Mouse (Mus musculus) heart, embryonic 12.5 days (tissue): ENCODE results near the gene Ankrd16. TPM values are rescaled to one million over a fixed set of nuclear protein-coding genes. Genes with fewer than 3 reads are reported as not detected.
A peak's percentile ranks its signal among the peaks of the same experiment; 100 is the strongest.

ENCODE experiments used
- ATAC-seq: fragments of 200-750 bp; cut with Nextera tagmentation; 2 replicates; pipeline ENCODE4 v1.8.0; 2017; ENCODE audit warnings: moderate TSS enrichment, moderate library complexity; ENCODE audit not compliant: insufficient number of reproducible peaks, low FRiP score
- H3K27ac ChIP-seq: fragments of 300-500 bp; sonication (generic); 2 replicates; pipeline ENCODE4 v1.5.1; 2016; ENCODE audit warnings: mild to moderate bottlenecking, moderate library complexity; ENCODE audit not compliant: poor library complexity, severe bottlenecking
- H3K27me3 ChIP-seq: fragments of 300-500 bp; sonication (generic); replicated peaks from 2 replicates; pipeline ENCODE4 v1.6.1; 2016; ENCODE audit warnings: mild to moderate bottlenecking, moderate library complexity
- H3K36me3 ChIP-seq: fragments of 300-500 bp; sonication (generic); 2 replicates; pipeline ENCODE4 v1.6.1; 2016; ENCODE audit warnings: mild to moderate bottlenecking, moderate library complexity
- H3K4me1 ChIP-seq: fragments of 300-500 bp; sonication (generic); replicated peaks from 2 replicates; pipeline ENCODE4 v1.6.1; 2016; ENCODE audit warnings: mild to moderate bottlenecking
- H3K4me2 ChIP-seq: fragments of 300-500 bp; sonication (generic); 2 replicates; pipeline ENCODE4 v1.6.1; 2016; ENCODE audit warnings: mild to moderate bottlenecking, moderate library complexity
- H3K4me3 ChIP-seq: fragments of 300-500 bp; sonication (generic); 2 replicates; pipeline ENCODE4 v1.5.1; 2016; ENCODE audit warnings: mild to moderate bottlenecking
- H3K9ac ChIP-seq: fragments of 300-500 bp; sonication (generic); 2 replicates; pipeline ENCODE4 v1.6.1; 2016; ENCODE audit warnings: mild to moderate bottlenecking, moderate library complexity
- H3K9me3 ChIP-seq: fragments of 300-500 bp; sonication (generic); replicated peaks from 2 replicates; pipeline ENCODE4 v1.6.1; 2016; ENCODE audit warnings: mild to moderate bottlenecking, moderate library complexity
- WGBS: fragments of 180-500 bp; shearing (Covaris S2); methylation state at CpG from one replicate; pipeline ENCODE4 v1.1.7; 2016; 5-methylcytosine and 5-hydroxymethylcytosine counted together
- polyA plus RNA-seq: library from polyadenylated mRNA; unstranded; fragments of >200 nt; fragmentation: Nextera tagmentation; extraction: Ambion mirVana; gene quantifications from 2 replicates; pipeline ENCODE4 v1.2.1, GENCODE M21; 2016

Gene Ankrd16
- 35.7 and 36.8 TPM in 2 replicates for polyA plus RNA-seq

DNA sequence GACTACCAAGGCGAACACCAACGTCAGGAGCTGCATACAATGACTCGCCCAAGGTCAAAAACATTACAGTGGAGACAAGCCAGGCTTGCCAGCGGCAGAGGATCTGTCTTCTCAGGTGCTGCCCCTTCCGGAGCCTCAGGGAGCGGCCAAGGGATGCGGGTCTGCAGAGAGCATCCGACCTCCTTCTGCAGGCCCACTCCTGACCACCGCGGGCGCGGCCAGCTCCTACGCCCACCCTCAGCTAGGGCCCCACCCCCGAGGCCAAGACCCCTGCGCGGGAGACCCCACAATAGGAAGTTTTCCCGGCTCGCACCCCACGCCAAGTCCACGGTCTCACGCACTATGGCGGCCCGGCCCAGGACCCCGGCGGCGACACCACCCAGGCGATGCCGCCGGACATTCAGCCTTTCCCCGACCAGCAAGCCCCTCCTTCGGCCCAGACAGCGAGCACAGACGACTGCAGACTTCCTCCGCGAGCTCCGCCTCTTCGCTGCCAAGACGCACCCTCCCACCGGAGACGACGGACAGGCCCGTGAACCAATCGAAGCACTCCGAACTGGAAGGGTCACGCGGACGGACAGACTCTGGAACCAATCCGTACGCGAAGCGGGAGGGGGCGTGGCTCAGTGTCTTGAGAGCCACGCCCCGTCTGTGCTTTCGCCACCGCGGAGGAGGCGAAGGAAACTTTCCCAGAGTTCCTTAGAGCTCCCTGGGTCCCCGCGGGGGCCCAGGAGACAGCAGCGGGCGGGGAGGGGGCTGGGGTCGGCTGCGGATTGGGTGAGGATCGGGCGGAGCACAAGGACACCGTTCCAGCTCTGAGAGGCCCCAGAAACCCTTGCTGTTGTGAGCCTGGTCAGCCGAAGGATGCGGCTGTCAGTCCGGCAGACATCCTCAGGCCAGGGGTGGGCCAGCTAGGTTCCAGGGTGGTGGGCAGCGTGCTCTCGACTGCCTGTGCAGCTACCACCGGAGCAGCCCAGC is at the start of gene Ankrd16, which contains the start of gene Fbh1:
Gene Ankrd16 (plus strand): TSS at position 786 of the 978 bp plus-strand sequence.
Gene Fbh1 (minus strand): TSS at position 492 of the 978 bp plus-strand sequence.
- peaks cover 27% of the 10 kb centered on the region for H3K36me3 ChIP-seq
- WGBS = under 1% methylated on average over 73 of the region's 73 CpGs
- peak; percentile 97 for ATAC-seq

GRCm38 (mm10) chr2:11729091-11729490 is 48.6 kb upstream of the Ankrd16 start:
- H3K4me2 ChIP-seq = no peak overlapping the region
- ATAC-seq = no peak
- 53% methylated on average over 3 of the region's 3 CpGs for WGBS
- H3K4me1 ChIP-seq = no peaks in the 10 kb centered on the region
- H3K27me3 ChIP-seq = no peaks in the 10 kb centered on the region
- H3K9me3 ChIP-seq = no peaks in the 10 kb centered on the region
- no peak overlapping the region for H3K27ac ChIP-seq
- H3K4me3 ChIP-seq = no peak overlapping the region
- H3K36me3 ChIP-seq = no peaks in the 10 kb centered on the region
- no peak overlapping the region for H3K9ac ChIP-seq

More for the DNA sequence above, at the start of gene Ankrd16, which contains the start of gene Fbh1:
- peak within 1 kb of the TSS; percentile 87 for H3K9ac ChIP-seq
- H3K4me2 ChIP-seq = peak within 1 kb of the TSS; percentile 80
- peak within 1 kb of the TSS; percentile 73 for H3K4me3 ChIP-seq
- no peaks in the 10 kb centered on the region for H3K27me3 ChIP-seq
- H3K9me3 ChIP-seq = no peaks in the 10 kb centered on the region
- H3K27ac ChIP-seq = peak within 1 kb of the TSS; percentile 95
- H3K4me1 ChIP-seq = peaks cover 28% of the 10 kb centered on the region

GRCm38 (mm10) chr2:11732978-11733377 is 44.7 kb upstream of the Ankrd16 start:
- H3K27me3 ChIP-seq = no peaks in the 10 kb centered on the region
- no peak overlapping the region for H3K9ac ChIP-seq
- H3K36me3 ChIP-seq = peaks cover 6% of the 10 kb centered on the region
- no peak overlapping the region for H3K4me2 ChIP-seq
- H3K27ac ChIP-seq = no peak overlapping the region
- H3K4me3 ChIP-seq = no peak overlapping the region
- ATAC-seq = no peak
- no peaks in the 10 kb centered on the region for H3K4me1 ChIP-seq
- WGBS = 70% methylated on average over 5 of the region's 5 CpGs
- H3K9me3 ChIP-seq = no peaks in the 10 kb centered on the region

DNA sequence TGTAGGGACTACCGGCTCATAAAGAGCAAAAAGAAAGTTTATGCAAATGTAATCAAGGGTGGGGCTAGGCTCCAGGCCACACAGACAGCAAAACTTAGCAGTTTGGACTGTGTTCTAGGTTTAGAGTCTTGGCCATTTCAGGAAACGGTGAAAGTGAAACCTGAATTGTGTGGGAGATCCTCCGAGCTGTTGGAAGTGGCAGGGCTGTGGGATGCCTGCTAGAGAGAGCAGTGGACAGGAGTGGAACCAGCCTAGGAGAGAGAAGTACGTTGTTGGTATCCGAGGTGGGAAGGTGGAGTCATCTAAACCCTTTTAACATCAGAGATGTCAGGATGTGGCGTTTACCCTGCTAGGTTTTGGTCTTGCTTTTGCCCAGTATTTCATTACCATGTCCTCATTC is 41.8 kb upstream of the Ankrd16 start:
- Histone ChIP-seq H3K4me1 (no peaks in the 10 kb centered on the region), H3K36me3 (peaks cover 32% of the 10 kb centered on the region), H3K4me3 (no peak overlapping the region), H3K4me2 (no peak overlapping the region), H3K9me3 (no peaks in the 10 kb centered on the region), H3K27me3 (no peaks in the 10 kb centered on the region), H3K9ac (no peak overlapping the region), H3K27ac (no peak overlapping the region)
- WGBS = 78% methylated on average over 6 of the region's 6 CpGs
- no peak for ATAC-seq

DNA sequence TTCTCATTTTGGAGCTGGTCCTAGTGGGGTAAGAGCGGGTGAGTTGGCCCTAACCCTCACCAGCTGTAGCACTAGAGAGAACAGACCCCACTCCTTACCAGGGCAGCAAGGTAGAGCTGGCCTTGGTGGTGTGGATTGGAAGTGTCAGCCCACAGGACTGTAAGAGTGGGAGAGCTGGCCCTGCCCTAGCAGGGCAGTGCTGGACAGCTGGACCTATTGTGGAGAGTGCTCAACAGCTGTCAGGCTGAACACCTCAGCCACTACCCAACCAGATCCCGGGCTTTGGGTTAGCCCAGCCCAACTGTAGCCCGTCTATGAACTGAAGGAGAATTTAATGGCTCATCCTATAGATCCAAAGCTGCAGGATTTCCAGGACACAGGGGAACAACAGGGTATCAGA is 38.9 kb upstream of the Ankrd16 start:
- Histone ChIP-seq H3K9me3 (no peaks in the 10 kb centered on the region), H3K4me1 (no peaks in the 10 kb centered on the region), H3K4me2 (no peak overlapping the region), H3K4me3 (no peak overlapping the region), H3K36me3 (peaks cover 62% of the 10 kb centered on the region), H3K27ac (no peak overlapping the region), H3K9ac (no peak overlapping the region), H3K27me3 (no peaks in the 10 kb centered on the region)
- 87% methylated on average over 3 of the region's 3 CpGs for WGBS
- ATAC-seq = no peak

- peaks cover 70% of the 10 kb centered on the region for H3K36me3 ChIP-seq
- WGBS = 93% methylated on average over 4 of the region's 4 CpGs
- no peak for ATAC-seq
Measured at GRCm38 (mm10) chr2:11739516-11740051, 38.1 kb upstream of the Ankrd16 start.

DNA sequence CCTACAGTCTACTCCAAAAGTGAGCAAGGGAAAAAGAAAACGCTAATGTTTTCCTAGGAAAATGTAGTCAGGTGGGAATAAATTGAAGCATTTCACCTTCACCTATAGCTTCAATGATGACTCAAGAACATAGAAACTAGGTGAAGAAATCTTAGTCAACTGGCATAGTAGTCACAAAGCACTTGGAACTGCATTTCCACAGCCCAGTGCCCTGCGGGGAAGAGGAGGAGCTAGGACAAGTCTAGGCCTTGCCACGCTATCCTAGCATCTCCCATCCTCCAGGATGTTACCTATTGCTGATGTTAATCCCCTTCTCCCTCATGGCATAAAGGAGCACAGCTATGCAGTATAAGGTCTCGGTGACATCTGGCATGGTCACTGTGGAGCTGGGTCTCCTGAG is 15.1 kb upstream of the Ankrd16 start:
- no peak for ATAC-seq
- Histone ChIP-seq H3K4me1 (no peaks in the 10 kb centered on the region), H3K27me3 (no peaks in the 10 kb centered on the region), H3K27ac (no peak overlapping the region), H3K36me3 (peaks cover 98% of the 10 kb centered on the region), H3K4me2 (no peak overlapping the region), H3K9me3 (no peaks in the 10 kb centered on the region), H3K9ac (no peak overlapping the region), H3K4me3 (no peak overlapping the region)
- 90% methylated on average over 4 of the region's 4 CpGs for WGBS

More at GRCm38 (mm10) chr2:11739516-11740051, 38.1 kb upstream of the Ankrd16 start:
- no peaks in the 10 kb centered on the region for H3K27me3 ChIP-seq
- no peak overlapping the region for H3K4me2 ChIP-seq
- no peak overlapping the region for H3K27ac ChIP-seq
- no peak overlapping the region for H3K4me3 ChIP-seq
- H3K9me3 ChIP-seq = no peaks in the 10 kb centered on the region
- H3K4me1 ChIP-seq = no peaks in the 10 kb centered on the region
- H3K9ac ChIP-seq = no peak overlapping the region

DNA sequence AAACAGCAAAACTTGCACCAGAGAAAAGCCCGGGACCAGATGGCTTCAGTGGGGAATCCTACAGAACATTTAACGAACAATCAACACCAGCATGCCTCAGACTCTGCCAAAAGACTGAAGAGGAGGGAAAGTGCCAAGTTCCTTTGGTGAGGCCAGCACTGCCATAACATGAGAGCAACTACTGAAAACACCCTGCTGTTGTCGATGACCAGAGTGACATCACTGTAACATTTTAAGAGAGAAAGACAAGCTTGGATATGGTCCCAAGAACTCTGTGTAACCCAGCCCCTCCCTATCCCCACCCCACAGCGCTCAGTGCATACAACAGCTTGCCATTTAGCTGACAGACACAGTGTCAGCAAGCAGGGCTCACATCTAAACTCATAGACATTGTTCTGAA is 12.0 kb upstream of the Ankrd16 start:
- ATAC-seq = no peak
- Histone ChIP-seq H3K4me2 (no peak overlapping the region), H3K9me3 (no peaks in the 10 kb centered on the region), H3K27me3 (no peaks in the 10 kb centered on the region), H3K4me1 (no peaks in the 10 kb centered on the region), H3K27ac (no peak overlapping the region), H3K9ac (no peak overlapping the region), H3K36me3 (peaks cover 81% of the 10 kb centered on the region), H3K4me3 (no peak overlapping the region)
- 80% methylated on average over 4 of the region's 4 CpGs for WGBS

DNA sequence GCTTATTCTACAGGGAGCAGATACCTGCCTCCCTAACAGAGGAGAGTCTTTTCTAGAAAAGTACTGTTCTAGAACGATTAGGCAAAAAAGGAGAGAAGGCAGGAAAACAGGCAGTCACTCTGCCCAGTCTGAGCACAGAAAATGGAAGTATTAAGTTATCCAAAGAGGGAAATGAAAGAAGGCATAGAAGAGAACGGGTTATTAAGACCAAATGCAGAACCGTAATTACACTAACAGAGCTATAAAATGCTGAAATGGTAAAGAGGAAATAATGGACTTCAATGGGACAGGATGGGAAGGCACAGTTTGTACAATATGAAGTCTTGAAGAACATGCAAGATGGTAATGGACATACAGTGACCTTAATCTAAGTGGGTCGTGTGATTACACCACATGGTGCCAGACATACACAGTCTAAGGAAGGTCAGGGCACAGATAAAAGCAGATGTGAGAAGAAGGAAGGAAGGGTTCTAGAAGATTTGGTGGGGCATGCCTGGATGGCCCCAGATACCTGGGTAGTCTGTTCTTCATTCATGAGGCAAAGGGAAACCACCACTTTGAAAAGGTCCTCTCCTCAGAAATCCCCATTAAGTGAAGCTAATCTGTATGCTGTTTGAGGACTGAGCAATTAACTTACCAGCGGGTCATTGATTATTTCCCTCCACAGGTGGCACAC is 11.1 kb upstream of the Ankrd16 start:
- no peak overlapping the region for H3K4me3 ChIP-seq
- no peaks in the 10 kb centered on the region for H3K27me3 ChIP-seq
- no peak for ATAC-seq
- 77% methylated on average over 5 of the region's 5 CpGs for WGBS
- H3K27ac ChIP-seq = no peak overlapping the region
- peaks cover 72% of the 10 kb centered on the region for H3K36me3 ChIP-seq
- no peak overlapping the region for H3K4me2 ChIP-seq
- H3K9me3 ChIP-seq = no peaks in the 10 kb centered on the region
- H3K9ac ChIP-seq = no peak overlapping the region
- 0 out of 2 replicates have a peak, but pooled peaks cover 3% of the 10 kb centered on the region for H3K4me1 ChIP-seq

DNA sequence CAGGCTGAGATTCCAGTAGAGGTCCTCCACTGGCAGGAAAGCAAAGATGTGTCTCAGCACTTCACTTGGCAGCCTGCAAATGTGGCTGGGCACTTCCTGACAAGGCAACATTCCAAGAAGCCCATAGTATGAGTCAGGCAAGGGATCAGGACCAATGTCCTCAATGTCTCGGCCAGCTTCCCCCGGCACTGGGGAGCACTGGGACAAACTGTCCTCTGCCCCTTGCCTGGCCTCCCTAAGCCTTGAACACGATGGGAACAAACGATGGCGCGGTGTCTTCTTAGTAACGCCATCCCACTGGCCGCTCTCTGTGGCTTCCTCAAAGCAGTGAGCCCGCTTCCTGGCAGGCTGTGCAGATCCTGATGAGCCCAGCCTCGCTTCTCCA is 10.5 kb upstream of the Ankrd16 start:
- Histone ChIP-seq H3K9me3 (no peaks in the 10 kb centered on the region), H3K4me1 (0 out of 2 replicates have a peak, but pooled peaks cover 8% of the 10 kb centered on the region), H3K27me3 (no peaks in the 10 kb centered on the region), H3K27ac (no peak overlapping the region), H3K4me2 (no peak overlapping the region), H3K4me3 (no peak overlapping the region), H3K9ac (no peak overlapping the region), H3K36me3 (peaks cover 67% of the 10 kb centered on the region)
- WGBS = 91% methylated on average over 10 of the region's 10 CpGs
- no peak for ATAC-seq

DNA sequence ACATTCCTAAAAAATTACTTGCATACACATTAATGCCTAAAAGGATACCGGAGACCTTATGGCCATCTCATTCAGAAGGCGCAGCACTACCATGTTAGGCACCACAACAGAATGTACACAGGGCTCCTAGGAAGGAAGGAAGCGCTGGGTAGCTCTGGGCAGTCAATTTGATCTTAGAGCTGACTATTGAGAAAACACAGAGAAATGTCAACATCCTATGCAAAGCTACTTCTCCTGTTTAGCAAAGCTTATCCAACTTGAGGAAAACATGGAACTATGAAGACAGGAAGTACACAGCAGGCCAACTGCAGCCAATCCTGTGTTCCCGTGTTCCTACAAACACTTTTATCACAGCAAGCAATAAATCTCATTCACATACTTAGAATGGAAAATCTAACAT is 6.0 kb upstream of the Ankrd16 start:
- 85% methylated on average over 4 of the region's 4 CpGs for WGBS
- Histone ChIP-seq H3K9ac (no peak overlapping the region), H3K4me1 (peaks cover 22% of the 10 kb centered on the region), H3K4me2 (no peak overlapping the region), H3K4me3 (no peak overlapping the region), H3K9me3 (no peaks in the 10 kb centered on the region), H3K27ac (no peak overlapping the region), H3K36me3 (peaks cover 23% of the 10 kb centered on the region), H3K27me3 (no peaks in the 10 kb centered on the region)
- no peak for ATAC-seq
